Mouse (Mus musculus) heart, postnatal 0 days (tissue): Measurements from ENCODE around the gene Insyn1. TPM values are rescaled to one million over a fixed set of nuclear protein-coding genes. Genes with fewer than 3 reads are reported as not detected.

Experiments
- ATAC-seq: fragments of 200-750 bp; cut with Nextera tagmentation; 2 replicates; pipeline ENCODE4 v1.8.0; 2017; ENCODE audit warnings: low read depth, moderate number of reproducible peaks, moderate library complexity; ENCODE audit not compliant: insufficient read depth
- DNase-seq: peaks from one replicate; pipeline ENCODE4 v3.0.0-alpha.2; 2016; ENCODE audit warnings: low spot score
- H3K27ac ChIP-seq: fragments of 300-500 bp; sonication (generic); 2 replicates; pipeline ENCODE4 v1.5.1; 2014; ENCODE audit warnings: low read depth, mild to moderate bottlenecking
- H3K27me3 ChIP-seq: fragments of 300-500 bp; sonication (generic); 2 replicates; pipeline ENCODE4 v1.6.1; 2014; ENCODE audit warnings: low read length, mixed read lengths; ENCODE audit not compliant: control insufficient read depth, insufficient read depth
- H3K36me3 ChIP-seq: fragments of 300-500 bp; sonication (generic); replicated peaks from 2 replicates; pipeline ENCODE4 v1.6.1; 2014; ENCODE audit warnings: low read length, mixed read lengths; ENCODE audit not compliant: control insufficient read depth, insufficient read depth
- H3K4me1 ChIP-seq: fragments of 300-500 bp; sonication (generic); 2 replicates; pipeline ENCODE4 v1.6.1; 2014; ENCODE audit warnings: antibody characterized with exemption; ENCODE audit not compliant: control insufficient read depth, insufficient read depth
- H3K4me2 ChIP-seq: fragments of 300-500 bp; sonication (generic); 2 replicates; pipeline ENCODE4 v1.6.1; 2014; ENCODE audit warnings: low read depth, mild to moderate bottlenecking, low read length, moderate library complexity
- H3K4me3 ChIP-seq: fragments of 300-500 bp; sonication (generic); 2 replicates; pipeline ENCODE4 v1.5.1; 2014; ENCODE audit warnings: low read depth, low read length
- H3K9ac ChIP-seq: fragments of 300-500 bp; sonication (generic); replicated peaks from 2 replicates; pipeline ENCODE4 v1.6.1; 2014; ENCODE audit warnings: low read depth, low read length, mixed read lengths
- H3K9me3 ChIP-seq: fragments of 300-500 bp; sonication (generic); replicated peaks from 2 replicates; pipeline ENCODE4 v1.6.1; 2016; ENCODE audit warnings: low read length; ENCODE audit not compliant: control insufficient read depth
- CTCF ChIP-seq: IDR thresholded peaks from 2 replicates; pipeline ENCODE4 v1.5.1; 2016; ENCODE audit warnings: antibody characterized with exemption, control low read depth, low read depth
- EP300 ChIP-seq: IDR thresholded peaks from 2 replicates; pipeline ENCODE4 v1.6.1; 2016; ENCODE audit warnings: antibody characterized with exemption, low read depth
- WGBS: fragments of 180-500 bp; shearing (Covaris S2); extraction: QIAGEN DNeasy Blood & Tissue Kit; methylation state at CpG from one replicate; pipeline ENCODE4 v1.1.7; 2014; 5-methylcytosine and 5-hydroxymethylcytosine counted together
- polyA plus RNA-seq: library from polyadenylated mRNA; unstranded; fragments of >200 nt; fragmentation: Nextera tagmentation; extraction: Ambion mirVana; gene quantifications from 2 replicates; pipeline ENCODE4 v1.2.1, GENCODE M21; 2015
- total RNA-seq: library from RNA; depleted of rRNA; stranded (reverse); fragments of >200 nt; gene quantifications from 2 replicates; pipeline ENCODE4 v1.2.3, GENCODE M21; 2014; ENCODE audit warnings: low replicate concordance

Gene Insyn1
- total and polyA plus RNA-seq, 2 experiments from 2014 or later, result 0.77 to 9.6 TPM

GRCm38 (mm10) chr9:58467345-58468025 is 20.9 kb upstream of the Insyn1 start:
- no peak overlapping the region for H3K4me2 ChIP-seq
- H3K36me3 ChIP-seq, result no peaks in the 10 kb centered on the region
- no peak for DNase-seq
- no peak overlapping the region for H3K4me3 ChIP-seq
- H3K9ac ChIP-seq, result no peak overlapping the region
- H3K4me1 ChIP-seq, result peaks cover 5% of the 10 kb centered on the region
- no peak for TF ChIP-seq EP300
- 22% methylated on average over 5 of the region's 5 CpGs for WGBS
- no peak overlapping the region for H3K27ac ChIP-seq
- H3K27me3 ChIP-seq, result no peaks in the 10 kb centered on the region
- H3K9me3 ChIP-seq, result no peaks in the 10 kb centered on the region
- 0 out of 2 replicates have a peak, but pooled peaks have one; percentile 24 for ATAC-seq

GRCm38 (mm10) chr9:58470466-58470865 is 17.9 kb upstream of the Insyn1 start:
- no peak for TF ChIP-seq EP300
- TF ChIP-seq CTCF, result no peak
- H3K4me3 ChIP-seq, result no peak overlapping the region
- ATAC-seq (no peak), DNase-seq (no peak)
- no peak overlapping the region for H3K4me2 ChIP-seq
- no peaks in the 10 kb centered on the region for H3K27me3 ChIP-seq
- no peak overlapping the region for H3K27ac ChIP-seq
- no peak overlapping the region for H3K9ac ChIP-seq
- 59% methylated on average over 6 of the region's 6 CpGs for WGBS
- H3K4me1 ChIP-seq, result peaks cover 5% of the 10 kb centered on the region
- H3K36me3 ChIP-seq, result no peaks in the 10 kb centered on the region
- no peaks in the 10 kb centered on the region for H3K9me3 ChIP-seq

GRCm38 (mm10) chr9:58473211-58473815 is 15.1 kb upstream of the Insyn1 start:
- H3K27ac ChIP-seq, result no peak overlapping the region
- ATAC-seq (no peak), DNase-seq (no peak)
- H3K36me3 ChIP-seq, result no peaks in the 10 kb centered on the region
- no peaks in the 10 kb centered on the region for H3K4me1 ChIP-seq
- H3K9ac ChIP-seq, result no peak overlapping the region
- H3K27me3 ChIP-seq, result no peaks in the 10 kb centered on the region
- WGBS, result 65% methylated on average over 8 of the region's 8 CpGs
- no peak overlapping the region for H3K4me3 ChIP-seq
- no peaks in the 10 kb centered on the region for H3K9me3 ChIP-seq
- no peak for TF ChIP-seq CTCF
- TF ChIP-seq EP300, result no peak
- H3K4me2 ChIP-seq, result no peak overlapping the region

DNA sequence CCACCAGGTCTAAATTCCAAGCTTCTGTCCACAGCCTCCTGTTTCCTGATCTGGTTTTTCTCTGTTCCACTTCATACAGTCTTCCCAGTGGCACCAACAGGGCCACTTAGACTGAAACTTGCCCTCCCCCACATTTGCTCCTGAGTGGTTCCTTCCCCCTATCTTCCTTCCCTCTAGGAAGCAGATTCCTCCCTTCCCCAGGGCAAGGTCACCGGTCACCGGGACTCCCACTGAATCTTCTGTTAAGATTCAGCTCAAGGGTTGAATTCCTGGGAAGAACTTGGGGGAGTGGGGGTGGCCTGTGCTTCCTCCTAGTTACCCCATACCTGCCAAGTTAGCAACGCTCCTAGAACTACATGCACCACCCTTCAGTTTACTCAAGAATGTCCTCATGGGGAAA is 1.3 kb upstream of the Insyn1 start:
- Histone ChIP-seq H3K36me3 (no peaks in the 10 kb centered on the region), H3K9ac (no peak overlapping the region), H3K27me3 (peaks cover 42% of the 10 kb centered on the region), H3K4me1 (peaks cover 3% of the 10 kb centered on the region; the same call in 1 of the 2 replicates), H3K4me3 (no peak overlapping the region), H3K4me2 (no peak overlapping the region), H3K9me3 (no peaks in the 10 kb centered on the region), H3K27ac (no peak overlapping the region)
- TF ChIP-seq CTCF (no peak), EP300 (no peak)
- no peak for ATAC-seq
- WGBS, result 38% methylated on average over 3 of the region's 3 CpGs
- no peak for DNase-seq

DNA sequence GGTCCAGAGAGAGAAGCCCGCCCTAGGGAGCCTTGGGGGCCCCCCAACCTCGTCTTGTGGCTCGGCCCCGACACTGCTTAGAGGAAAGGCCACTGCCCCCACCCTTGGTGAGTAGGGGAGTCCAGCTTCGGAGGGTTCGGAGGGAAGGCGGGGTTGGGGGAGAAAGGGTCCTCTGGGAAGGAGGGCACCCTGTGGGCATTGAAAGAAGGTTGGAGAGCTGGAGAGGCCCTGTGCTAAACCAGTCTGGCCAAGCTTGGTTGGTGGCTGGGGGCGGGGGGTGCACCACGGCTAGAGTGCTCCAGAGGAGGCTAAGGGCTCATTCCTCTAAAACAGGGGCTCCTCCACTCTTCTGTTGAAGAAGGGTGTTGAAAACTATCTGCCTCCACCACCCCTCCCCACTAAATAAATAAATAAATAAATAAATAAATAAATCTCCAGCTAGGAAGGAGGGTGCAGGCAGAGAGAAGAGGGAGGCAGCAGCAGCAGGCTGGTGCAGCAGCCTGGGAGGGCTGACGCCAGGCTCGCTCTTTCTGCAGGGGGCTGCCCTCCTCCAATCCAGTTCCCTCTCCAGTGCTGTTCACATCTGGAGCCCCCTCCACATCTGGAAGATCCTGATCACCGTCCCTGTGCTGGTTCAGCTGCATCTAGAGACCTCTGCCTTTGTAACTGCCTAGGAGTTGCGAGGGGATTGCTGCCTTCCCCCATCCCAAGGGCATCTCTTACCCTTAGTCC is 896 bp downstream of the Insyn1 start:
- ATAC-seq, result no peak
- Histone ChIP-seq H3K9me3 (no peaks in the 10 kb centered on the region), H3K4me3 (peak overlapping the region; percentile 54), H3K4me1 (peaks cover 3% of the 10 kb centered on the region; the same call in 1 of the 2 replicates), H3K36me3 (no peaks in the 10 kb centered on the region), H3K4me2 (peak overlapping the region; percentile 84), H3K27ac (no peak overlapping the region), H3K27me3 (peaks cover 45% of the 10 kb centered on the region), H3K9ac (peak overlapping the region; percentile 52)
- DNase-seq, result peak; percentile 16
- 10% methylated on average over 13 of the region's 13 CpGs for WGBS
- TF ChIP-seq EP300 (no peak), CTCF (no peak)
